Mouse (Mus musculus): ENCODE results near the gene Hoxd3.

Gene Hoxd3

DNA sequence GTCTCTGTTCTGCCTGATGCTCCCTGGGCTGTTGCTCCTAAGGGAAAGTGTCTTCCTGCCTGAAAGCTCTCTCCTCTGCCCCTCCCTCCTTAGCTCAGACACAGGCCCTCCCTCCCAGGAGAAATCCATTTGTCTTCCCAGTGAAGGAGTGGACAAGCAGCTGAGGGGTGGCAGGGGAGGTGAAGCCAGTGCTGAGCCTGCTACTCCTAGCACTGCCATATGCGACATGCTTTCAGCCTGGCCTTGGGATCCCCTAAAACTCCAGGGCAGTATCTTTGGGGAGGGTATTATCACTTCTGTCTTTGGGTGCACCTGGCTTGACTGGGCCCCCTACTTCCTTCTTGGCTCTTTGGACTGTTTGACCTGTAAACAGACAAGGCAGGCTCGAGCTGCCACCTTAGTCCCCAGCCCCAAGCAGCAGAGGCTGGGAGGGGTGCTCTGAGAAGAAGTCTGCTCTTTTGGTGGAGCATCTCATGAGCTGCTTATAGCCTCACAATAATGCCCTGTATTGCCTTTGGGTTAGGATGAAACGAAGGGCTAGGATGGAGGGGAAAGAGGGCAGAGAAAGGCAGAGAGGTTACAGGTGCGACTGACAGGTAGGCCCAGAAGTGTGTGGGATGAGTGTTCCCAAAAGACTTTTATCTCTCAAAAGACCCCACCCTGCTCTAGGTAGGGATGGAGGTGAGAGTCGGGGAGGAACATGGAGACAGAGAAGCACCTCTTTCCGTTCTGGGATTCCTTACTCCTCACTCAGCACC, 34.0 kb downstream of the Hoxd3 start:
- no peak for DNase-seq (ENCODE audit: low spot score)

DNA sequence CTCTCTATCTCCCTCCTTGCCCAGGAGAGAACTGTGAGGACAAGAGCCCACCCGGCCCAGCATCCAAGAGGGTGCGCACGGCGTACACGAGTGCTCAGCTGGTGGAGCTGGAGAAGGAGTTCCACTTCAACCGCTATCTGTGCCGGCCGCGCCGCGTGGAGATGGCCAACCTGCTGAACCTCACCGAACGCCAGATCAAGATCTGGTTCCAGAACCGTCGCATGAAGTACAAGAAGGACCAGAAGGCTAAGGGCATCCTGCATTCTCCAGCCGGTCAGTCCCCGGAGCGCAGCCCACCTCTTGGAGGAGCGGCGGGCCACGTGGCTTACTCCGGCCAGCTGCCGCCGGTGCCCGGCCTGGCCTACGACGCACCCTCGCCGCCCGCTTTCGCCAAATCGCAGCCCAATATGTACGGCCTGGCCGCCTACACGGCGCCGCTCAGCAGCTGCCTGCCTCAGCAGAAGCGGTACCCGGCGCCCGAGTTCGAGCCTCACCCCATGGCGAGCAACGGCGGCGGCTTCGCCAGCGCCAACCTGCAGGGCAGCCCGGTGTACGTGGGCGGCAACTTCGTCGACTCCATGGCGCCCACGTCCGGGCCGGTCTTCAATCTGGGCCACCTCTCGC, 34.7 kb downstream of the Hoxd3 start:
- no peak for DNase-seq (ENCODE audit: low spot score)

DNA sequence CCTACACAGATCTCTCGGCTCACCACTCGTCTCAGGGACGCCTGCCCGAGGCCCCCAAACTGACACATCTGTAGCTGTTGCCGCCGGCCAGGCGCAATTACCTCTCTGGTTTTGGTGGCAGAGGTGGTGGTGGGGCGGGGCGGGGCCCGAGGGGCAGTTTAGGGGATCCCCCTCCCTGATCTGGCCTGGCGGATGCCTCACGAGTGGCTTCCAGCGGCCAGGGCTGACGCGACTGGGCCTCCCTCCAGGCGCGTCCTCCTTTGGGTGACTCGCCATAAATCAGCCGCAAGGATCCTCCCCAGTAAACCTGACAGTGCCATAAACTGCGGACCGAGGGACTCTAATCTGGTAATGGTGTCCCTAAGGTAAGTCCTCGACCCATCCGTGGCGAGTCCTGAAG, 35.3 kb downstream of the Hoxd3 start:
- DNase-seq (ENCODE audit: low spot score), result peak; percentile 17

DNA sequence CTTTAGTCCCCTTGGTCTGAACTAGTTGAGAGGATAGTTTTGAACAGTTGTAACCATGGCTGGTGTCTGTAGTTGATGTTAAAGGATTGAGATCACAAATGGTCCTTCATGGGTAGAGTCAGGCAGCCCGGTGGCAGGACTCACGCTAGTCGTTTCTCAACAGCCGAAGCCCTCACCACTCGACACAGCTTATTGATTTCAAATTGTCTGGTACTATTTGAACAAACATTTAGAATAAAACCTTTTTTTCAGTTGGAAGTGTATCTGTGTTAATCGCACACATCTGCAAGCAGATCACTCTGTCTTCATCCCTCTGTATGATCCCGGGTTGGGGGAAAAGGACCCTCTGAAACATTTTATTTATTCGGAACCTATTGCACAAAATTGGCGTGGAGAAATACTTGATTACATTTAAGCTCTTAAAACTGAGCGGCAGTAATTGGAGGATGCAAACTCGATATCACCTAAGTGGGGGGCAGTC, 36.0 kb downstream of the Hoxd3 start:
- DNase-seq (ENCODE audit: low spot score), result no peak

DNA sequence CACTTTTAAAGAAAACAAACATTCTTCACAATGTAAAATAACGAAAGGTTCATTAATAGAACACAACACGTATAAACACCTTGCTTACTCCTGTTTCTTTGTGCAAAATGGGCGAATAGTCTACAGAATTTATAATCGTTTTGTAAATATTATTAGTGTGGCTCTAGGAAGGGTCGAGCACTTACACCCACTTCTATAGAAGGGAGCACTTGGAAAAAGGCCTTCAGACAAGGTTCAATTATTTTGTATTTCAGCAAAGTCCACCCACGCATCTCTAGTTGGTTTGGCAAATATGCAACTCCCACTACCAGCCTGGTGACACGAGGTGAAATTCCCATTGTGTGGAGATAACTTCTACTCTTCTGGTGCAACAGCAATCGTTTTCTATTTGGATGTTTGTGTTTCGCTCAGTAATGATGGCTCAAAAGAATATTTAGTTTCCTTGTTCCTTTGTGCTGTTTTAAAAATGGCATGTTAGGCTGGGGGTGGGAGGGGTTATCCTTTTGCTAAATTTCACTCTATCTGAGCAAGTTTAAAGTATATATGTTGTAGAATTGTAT, 36.8 kb downstream of the Hoxd3 start:
- DNase-seq (ENCODE audit: low spot score), result no peak

DNA sequence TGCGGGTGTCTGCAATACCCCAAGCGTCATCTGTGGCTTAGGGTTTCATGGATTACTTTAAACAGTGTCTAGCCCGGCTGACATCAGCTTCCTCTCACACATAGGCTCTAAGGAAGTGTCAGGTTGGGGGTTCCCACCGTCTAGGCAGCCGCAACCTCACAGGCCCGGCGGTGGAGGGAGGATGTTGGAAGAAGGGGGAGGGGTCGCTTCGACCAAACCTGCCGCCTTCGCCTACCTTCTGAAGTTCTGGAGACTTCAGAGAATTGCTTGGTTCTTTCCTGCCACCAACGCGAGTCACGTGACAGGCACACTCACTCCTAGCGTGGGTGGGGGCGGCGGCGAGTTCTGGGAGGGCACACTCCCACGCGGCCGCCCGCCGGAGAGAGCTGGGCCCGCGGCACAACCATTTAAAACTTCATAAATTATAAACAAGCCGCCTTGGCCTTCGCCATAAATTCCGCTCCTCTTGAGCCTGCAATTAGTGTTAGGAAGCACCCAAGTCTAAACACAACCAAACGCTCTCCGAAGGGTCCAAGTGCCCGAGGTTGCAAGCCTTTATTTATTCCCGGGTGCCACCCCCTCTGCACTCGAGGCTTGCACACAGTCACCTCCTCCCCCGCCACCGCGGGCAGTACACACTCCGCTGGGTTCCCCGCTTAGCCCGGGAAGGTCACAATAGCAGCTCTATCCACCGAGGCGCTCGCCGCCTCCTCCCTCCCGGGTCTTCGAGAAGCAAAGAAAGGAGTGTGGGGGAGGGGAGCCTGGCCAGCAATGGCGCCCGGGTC, 37.8 kb downstream of the Hoxd3 start:
- DNase-seq (ENCODE audit: low spot score), result peak; percentile 58

DNA sequence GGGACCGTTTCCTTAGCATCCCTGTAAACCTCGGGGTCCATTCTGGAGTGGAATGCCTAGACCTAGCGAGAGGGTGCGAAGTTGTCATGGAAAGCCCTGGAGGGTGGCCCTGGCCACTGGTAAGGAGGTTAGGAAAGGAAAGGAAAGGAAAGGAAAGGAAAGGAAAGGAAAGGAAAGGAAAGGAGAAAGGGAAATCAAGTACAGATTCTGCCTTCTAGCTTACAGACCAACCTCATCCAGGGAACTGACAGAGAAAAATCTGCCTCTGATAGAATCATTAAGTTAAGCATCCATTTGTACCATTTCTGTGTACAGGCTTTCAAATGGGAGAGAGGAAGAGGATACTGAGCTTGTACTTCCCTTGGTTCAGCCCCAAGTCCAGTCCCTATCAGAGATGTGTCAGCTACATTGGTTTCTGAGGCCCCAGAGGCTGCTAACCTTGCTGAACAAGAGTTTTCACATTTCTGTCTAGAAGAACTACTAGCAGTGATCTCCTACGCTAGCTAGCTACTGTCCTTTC, 39.1 kb downstream of the Hoxd3 start:
- no peak for DNase-seq (ENCODE audit: low spot score)

DNA sequence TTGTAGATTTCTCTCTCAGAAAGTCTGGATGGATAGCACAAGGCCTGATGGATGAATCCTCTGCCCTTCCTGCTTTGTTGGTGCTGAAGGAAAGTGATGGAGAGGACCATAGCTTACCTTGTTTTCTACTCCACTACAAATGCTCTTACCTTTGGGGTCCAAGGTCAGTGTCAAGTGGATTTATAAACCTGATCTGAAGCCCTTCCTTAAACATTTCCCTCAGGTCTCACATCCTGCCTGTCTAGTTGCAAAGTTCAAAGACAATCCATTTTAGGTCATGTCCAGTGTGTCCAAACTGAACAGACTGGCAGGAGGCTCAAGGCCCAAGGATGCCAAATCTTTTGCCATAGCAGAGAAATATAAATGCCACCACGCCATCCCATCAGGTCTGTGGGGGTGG, 40.1 kb downstream of the Hoxd3 start:
- no peak for DNase-seq (ENCODE audit: low spot score)

DNA sequence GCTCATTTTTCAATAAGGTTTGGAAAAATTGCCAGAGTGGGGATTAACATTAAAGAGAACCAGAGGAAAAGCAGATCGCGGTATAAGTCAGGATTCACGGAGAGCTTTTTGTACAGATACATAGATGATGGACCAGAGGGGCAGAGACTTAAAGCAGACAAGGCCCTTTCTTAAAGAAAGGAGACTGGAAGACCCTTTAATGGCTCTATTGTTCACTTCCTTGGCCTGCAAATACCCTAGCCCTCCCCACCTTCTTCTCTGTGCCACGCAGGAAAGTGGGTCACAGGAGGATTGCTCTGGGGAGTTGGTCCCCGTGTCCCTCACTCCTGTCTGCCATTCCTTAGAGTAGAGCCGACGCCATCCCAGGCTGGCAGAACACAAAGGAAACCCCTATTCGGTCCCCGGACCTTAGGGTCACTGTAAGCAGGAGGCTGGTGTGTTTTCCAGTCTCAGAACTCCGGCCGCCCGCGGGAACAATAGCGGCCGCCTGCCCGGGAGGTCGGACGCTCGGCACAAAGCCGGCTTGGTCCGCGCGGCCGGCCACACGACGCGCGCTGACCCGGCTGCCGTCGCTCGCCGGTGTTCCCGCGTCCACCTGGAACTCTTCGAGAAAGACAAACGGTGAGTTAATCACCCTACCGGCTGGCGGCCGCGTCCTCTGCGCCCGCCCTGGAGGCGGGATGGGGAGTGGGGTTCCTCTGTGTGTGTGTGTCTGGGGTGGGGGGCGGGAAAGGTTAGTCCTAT, 40.9 kb downstream of the Hoxd3 start:
- peak; percentile 17 for DNase-seq (ENCODE audit: low spot score)

DNA sequence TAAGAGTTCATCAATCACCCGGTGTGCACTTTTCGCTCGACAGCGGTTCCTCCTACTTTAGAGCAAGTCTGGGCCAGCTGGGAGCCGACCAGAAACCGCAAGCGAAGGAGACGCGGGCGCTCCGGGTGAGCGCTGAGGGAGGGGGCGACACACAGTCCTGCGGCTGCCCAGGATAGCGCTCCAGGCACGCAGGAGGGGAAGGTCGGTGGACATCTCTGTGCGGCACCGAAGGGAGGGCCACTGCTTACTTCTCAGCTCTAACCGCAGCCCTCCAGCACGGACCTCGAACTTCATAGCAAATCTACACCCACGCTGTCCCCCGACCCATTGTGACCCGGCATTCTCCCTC, 41.4 kb downstream of the Hoxd3 start:
- peak; percentile 38 for DNase-seq (ENCODE audit: low spot score)

DNA sequence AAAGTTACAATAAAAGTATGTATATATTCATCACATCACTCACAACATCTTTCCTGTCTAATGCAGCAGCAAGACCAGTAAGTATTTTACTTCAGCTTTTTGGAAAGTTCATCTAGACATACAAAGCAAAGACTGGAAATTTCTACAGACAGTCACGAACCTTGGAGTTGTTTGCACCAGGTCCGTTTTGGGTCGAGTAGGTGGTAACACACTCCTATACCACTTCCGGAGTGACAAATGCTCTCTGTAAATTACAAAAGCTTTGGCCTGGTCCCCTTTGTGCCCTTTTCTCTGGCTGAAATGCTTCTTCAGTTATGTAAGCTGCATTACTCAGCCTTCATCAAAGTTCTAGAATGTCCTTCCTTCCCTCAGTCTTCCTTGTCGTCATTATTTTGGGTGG, 42.0 kb downstream of the Hoxd3 start:
- DNase-seq (ENCODE audit: low spot score), result no peak

DNA sequence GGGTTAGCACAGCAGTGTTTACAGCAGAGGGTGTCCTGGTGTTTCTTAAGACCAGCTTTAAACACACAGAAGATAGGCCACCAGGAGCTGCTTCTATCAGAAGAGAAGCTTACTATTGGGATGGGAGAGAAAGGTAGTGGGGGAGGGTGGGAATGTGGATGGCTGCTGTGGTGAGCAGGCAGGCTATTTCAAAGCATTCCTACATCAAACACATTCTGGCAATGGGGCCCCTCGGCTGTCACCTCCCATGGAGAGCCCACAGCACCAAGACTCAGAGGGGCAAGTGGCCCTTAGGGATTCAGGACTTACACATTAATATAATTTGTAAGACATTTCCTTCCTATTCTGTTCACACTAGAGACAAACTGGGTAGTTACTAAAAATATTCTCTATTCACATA, 48.4 kb downstream of the Hoxd3 start:
- no peak for DNase-seq (ENCODE audit: low spot score)

DNA sequence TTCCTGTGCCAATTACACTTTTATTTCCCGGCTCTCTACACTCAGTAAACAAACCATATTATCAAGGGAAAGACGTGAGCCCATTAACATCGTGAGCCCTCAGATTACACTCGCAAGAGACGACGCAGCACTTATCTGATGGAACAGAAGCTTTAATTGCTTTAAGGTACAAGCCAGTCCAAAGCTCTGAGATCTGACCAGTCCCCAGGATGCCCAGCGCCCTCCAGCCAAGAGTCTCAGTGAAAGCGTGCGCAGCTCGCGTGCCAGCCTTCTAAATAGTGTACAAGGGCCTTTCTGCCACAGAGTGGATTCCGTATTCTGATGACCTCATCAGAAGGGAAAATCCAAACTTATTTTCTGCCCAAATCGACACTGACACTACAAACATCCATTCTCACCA, 50.2 kb downstream of the Hoxd3 start:
- no peak for DNase-seq (ENCODE audit: low spot score)

DNA sequence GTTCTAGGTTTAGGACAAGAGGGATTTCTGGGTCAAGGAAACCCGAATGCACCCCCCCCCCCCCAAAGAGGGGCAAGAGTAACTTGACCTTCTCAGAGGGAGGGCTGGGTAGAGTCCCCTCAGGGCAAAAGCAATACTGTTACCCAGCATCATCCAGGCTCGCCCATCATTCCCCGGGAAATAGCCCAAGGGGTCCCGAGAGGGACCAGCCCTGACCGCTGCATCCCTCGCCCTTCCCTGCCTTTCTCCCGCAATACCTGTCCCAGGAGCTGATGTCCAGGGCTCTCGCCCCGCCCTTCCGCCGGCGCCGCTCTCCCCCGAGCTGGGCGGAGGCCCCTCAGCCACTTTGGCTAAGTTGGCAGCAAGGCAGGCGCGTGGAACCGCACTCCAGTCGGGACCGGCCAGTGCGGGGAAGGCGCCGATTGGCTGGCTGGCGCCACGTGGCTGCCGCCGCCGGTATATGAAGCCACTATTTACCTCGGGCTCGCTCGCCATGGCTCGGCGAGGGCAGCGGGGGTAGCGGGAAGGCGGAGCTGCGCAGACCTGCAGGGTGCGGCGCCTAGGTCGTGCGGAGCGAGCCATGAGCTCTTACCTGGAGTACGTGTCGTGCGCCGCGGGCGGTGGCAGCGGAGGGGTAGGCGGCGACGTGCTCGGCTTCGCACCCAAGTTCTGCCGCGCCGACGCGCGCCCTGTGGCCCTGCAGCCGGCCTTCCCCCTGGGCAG, 51.0 kb downstream of the Hoxd3 start, which contains the start of gene Hoxd1:
Hoxd1 (plus strand) TSS at position 459 of the 723 bp plus-strand sequence.
- peak; percentile 56 for DNase-seq (ENCODE audit: low spot score)

DNA sequence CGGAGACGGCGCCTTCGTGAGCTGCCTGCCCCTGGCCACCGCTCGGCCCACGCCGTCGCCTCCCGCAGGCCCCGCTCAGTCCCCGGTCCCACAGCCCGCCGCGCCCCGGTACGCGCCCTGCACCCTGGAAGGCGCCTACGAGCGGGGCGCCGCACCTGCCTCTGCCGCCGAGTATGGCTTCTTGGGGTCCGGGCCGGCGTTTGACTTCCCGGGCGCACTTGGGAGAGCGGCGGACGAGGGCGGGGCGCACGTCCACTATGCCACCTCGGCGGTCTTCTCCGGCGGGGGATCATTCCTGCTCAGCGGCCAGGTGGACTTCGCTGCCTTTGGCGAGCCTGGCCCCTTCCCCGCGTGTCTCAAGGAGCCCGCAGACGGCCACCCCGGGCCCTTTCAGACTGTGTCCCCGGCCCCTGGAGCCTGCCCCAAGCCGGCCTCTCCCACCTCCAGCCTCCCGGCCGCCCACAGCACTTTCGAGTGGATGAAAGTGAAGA, 51.6 kb downstream of the Hoxd3 start:
- no peak for DNase-seq (ENCODE audit: low spot score)

DNA sequence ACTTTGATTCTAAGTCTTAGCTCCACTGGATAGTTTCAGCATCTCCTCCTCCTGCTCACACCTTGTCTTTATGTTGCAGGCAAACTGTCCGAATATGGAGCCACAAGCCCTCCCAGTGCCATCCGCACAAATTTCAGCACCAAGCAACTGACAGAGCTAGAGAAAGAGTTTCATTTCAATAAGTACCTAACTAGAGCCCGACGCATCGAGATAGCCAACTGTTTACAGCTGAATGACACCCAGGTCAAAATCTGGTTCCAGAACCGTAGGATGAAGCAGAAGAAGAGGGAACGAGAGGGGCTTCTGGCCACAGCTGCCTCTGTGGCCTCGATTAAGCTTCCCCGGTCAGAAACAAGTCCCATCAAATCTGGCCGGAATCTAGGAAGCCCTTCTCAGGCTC, 52.2 kb downstream of the Hoxd3 start:
- no peak for DNase-seq (ENCODE audit: low spot score)

DNA sequence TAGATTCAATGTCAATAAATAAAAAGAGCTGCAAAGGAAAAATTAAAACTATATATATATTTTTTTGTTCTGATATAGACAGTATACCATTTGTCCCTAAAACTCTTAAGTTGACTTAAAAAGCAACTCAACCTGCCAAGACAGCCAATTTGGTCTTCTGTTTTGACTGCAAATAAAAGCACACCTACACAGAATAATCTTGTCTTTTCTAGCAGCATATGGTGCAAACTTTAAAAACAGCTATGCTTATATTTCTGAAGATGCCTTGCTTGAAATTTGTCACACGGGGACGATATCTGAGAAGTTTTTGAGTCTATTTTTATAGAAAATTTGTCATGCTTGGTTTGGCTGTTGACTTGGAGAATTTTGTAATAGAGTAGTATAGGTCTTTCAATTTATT, 62.6 kb downstream of the Hoxd3 start:
- no peak for DNase-seq (ENCODE audit: low spot score)

DNA sequence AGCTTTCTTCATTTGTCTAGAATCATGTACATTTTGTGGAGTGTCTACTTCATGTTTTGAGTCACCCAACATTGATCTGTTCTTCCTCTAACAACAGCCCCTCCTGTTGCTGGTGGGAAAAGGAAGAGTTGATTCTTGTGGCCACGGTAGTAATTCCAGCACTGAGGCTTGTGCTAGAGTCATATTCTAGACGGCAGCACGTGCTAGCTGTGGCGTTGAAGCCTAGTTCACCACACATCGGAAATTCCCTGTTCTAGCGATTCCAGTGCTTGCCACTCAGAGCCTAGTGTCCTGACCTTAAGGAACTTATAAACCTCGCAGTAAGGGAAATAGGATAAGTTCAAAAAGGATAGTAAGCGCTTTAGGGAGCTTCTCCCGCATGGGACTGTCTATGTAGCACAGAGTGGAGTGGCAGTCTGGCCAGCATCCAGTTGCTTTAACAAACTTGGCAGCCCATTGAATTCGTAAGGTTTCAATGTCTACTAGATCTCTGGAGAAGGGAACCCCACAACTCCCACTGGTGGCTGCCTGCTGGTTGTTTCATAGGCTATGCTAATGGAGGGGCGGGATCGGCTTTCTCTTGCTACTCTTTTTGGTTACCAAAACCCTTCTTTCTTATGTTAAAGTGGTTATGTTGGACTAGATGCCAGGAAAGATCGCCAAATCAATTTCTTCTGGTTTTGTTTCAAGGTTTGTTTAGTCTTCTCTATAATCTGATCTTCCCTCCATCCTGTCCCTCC, 66.0 kb downstream of the Hoxd3 start:
- DNase-seq (ENCODE audit: low spot score), result no peak

DNA sequence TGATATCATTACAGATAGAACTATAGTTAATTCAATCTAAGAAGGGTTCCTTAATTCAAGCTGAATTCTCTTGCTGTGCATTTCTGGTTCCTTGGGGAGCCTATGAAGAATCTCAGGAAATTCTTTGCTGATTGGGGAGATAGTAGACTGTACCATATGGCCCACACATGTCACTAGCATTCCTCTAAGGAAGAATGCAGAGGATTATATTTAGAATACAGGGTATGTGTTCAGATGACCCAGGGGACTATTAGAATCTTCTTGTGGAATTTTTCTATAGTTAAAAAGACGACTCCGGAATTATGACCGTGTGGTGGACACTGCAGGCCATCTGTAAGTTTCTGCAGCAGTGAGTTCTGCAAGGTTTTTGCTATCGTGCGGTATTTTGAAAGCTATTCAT, 69.7 kb downstream of the Hoxd3 start:
- no peak for DNase-seq (ENCODE audit: low spot score)

DNA sequence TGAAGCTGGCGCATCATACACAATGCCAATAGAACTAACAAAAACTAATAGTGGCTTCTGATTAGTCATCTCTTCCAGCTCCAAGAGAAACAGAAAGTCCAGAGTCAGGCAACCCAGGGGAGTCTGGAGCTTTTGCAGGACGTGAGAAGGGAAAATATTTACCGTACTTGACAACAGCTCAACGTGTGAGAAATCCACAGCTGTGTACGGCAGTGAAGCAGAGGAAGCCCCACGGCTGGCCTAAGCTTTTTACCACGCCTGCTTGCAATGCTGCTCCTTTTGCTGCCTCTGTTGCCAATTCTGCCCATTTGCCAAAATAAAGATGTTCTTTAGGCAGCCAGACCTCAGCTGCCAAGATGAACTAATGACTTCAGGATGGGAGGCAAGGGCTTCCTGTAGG, 83.8 kb downstream of the Hoxd3 start:
- DNase-seq (ENCODE audit: low spot score), result no peak
